Mouse (Mus musculus) lung, embryonic 15.5 days (tissue): Measurements from ENCODE around the gene Plxdc2. TPM values are rescaled to one million over a fixed set of nuclear protein-coding genes. Genes with fewer than 3 reads are reported as not detected.

ENCODE experiments used
- ATAC-seq: fragments of 200-750 bp; cut with Nextera tagmentation; 2 replicates; pipeline ENCODE4 v1.8.0; 2017; ENCODE audit warnings: moderate number of reproducible peaks, borderline replicate concordance; ENCODE audit not compliant: low FRiP score, low TSS enrichment; ENCODE audit errors: extremely low read depth
- H3K27ac ChIP-seq: fragments of 300-500 bp; sonication (generic); 2 replicates; pipeline ENCODE4 v1.5.1; 2015; ENCODE audit warnings: moderate library complexity, mild to moderate bottlenecking, inconsistent platforms
- H3K27me3 ChIP-seq: fragments of 300-500 bp; sonication (generic); 2 replicates; pipeline ENCODE4 v1.6.1; 2015; ENCODE audit warnings: inconsistent platforms
- H3K36me3 ChIP-seq: fragments of 300-500 bp; sonication (generic); 2 replicates; pipeline ENCODE4 v1.6.1; 2015; ENCODE audit warnings: inconsistent platforms
- H3K4me1 ChIP-seq: fragments of 300-500 bp; sonication (generic); 2 replicates; pipeline ENCODE4 v1.6.1; 2015; ENCODE audit warnings: inconsistent platforms
- H3K4me2 ChIP-seq: fragments of 300-500 bp; sonication (generic); 2 replicates; pipeline ENCODE4 v1.6.1; 2015; ENCODE audit warnings: inconsistent platforms, mild to moderate bottlenecking, moderate library complexity
- H3K4me3 ChIP-seq: fragments of 300-500 bp; sonication (generic); 2 replicates; pipeline ENCODE4 v1.5.1; 2015; ENCODE audit warnings: mild to moderate bottlenecking, inconsistent platforms
- H3K9ac ChIP-seq: fragments of 300-500 bp; sonication (generic); 2 replicates; pipeline ENCODE4 v1.6.1; 2015; ENCODE audit warnings: inconsistent platforms
- H3K9me3 ChIP-seq: fragments of 300-500 bp; sonication (generic); 2 replicates; pipeline ENCODE4 v1.6.1; 2016; ENCODE audit warnings: inconsistent platforms
- WGBS: fragments of 180-500 bp; shearing (Covaris S2); methylation state at CpG from one replicate; pipeline ENCODE4 v1.1.7; 2015; 5-methylcytosine and 5-hydroxymethylcytosine counted together
- polyA plus RNA-seq: library from polyadenylated mRNA; unstranded; fragments of >200 nt; fragmentation: Nextera tagmentation; extraction: Ambion mirVana; gene quantifications from 2 replicates; pipeline ENCODE4 v1.2.1, GENCODE M21; 2015

Gene Plxdc2
- polyA plus RNA-seq, 1 experiment from 2014 or later: 71.3 TPM

GRCm38 (mm10) chr2:16365830-16366401, 9.8 kb downstream of the Plxdc2 start:
- Histone ChIP-seq H3K27me3 (no peaks in the 10 kb centered on the region), H3K4me3 (no peak overlapping the region), H3K9me3 (no peaks in the 10 kb centered on the region), H3K9ac (no peak overlapping the region), H3K27ac (peak overlapping the region; percentile 45), H3K36me3 (no peaks in the 10 kb centered on the region), H3K4me1 (peaks cover 25% of the 10 kb centered on the region; the same call in 1 of the 2 replicates), H3K4me2 (no peak overlapping the region)
- WGBS: 31% methylated on average over 4 of the region's 4 CpGs
- ATAC-seq: peak; percentile 80; the same call in 1 of the 2 replicates

- no peak for ATAC-seq
- no peaks in the 10 kb centered on the region for H3K9me3 ChIP-seq
- WGBS: 88% methylated on average over 1 of the region's 1 CpGs
- no peak overlapping the region for H3K27ac ChIP-seq
- H3K4me1 ChIP-seq: peaks cover 10% of the 10 kb centered on the region; the same call in 1 of the 2 replicates
- no peak overlapping the region for H3K9ac ChIP-seq
- H3K36me3 ChIP-seq: no peaks in the 10 kb centered on the region
- H3K27me3 ChIP-seq: no peaks in the 10 kb centered on the region
- H3K4me3 ChIP-seq: no peak overlapping the region
- H3K4me2 ChIP-seq: no peak overlapping the region
These were observed 14.3 kb downstream of the Plxdc2 start for GRCm38 (mm10) chr2:16370419-16370818.

GRCm38 (mm10) chr2:16374288-16374687, 18.2 kb downstream of the Plxdc2 start:
- no peak overlapping the region for H3K9ac ChIP-seq
- H3K9me3 ChIP-seq: no peaks in the 10 kb centered on the region
- no peak overlapping the region for H3K4me3 ChIP-seq
- no peaks in the 10 kb centered on the region for H3K36me3 ChIP-seq
- H3K27me3 ChIP-seq: no peaks in the 10 kb centered on the region
- H3K27ac ChIP-seq: no peak overlapping the region
- no peak overlapping the region for H3K4me2 ChIP-seq
- no peak for ATAC-seq
- H3K4me1 ChIP-seq: no peaks in the 10 kb centered on the region

GRCm38 (mm10) chr2:16386206-16386605, 30.1 kb downstream of the Plxdc2 start:
- Histone ChIP-seq H3K27me3 (no peaks in the 10 kb centered on the region), H3K4me1 (no peaks in the 10 kb centered on the region), H3K4me2 (no peak overlapping the region), H3K9ac (no peak overlapping the region), H3K9me3 (no peaks in the 10 kb centered on the region), H3K27ac (no peak overlapping the region), H3K4me3 (no peak overlapping the region), H3K36me3 (no peaks in the 10 kb centered on the region)
- no peak for ATAC-seq
- 73% methylated on average over 1 of the region's 1 CpGs for WGBS

- no peaks in the 10 kb centered on the region for H3K27me3 ChIP-seq
- H3K4me3 ChIP-seq: no peak overlapping the region
- H3K4me2 ChIP-seq: no peak overlapping the region
- H3K36me3 ChIP-seq: no peaks in the 10 kb centered on the region
- ATAC-seq: no peak
- H3K4me1 ChIP-seq: no peaks in the 10 kb centered on the region
- H3K9me3 ChIP-seq: no peaks in the 10 kb centered on the region
- no peak overlapping the region for H3K9ac ChIP-seq
- no peak overlapping the region for H3K27ac ChIP-seq
These were observed 30.6 kb downstream of the Plxdc2 start for GRCm38 (mm10) chr2:16386692-16387091.

- Histone ChIP-seq H3K4me1 (no peaks in the 10 kb centered on the region), H3K27ac (no peak overlapping the region), H3K9me3 (no peaks in the 10 kb centered on the region), H3K9ac (no peak overlapping the region), H3K4me3 (no peak overlapping the region), H3K27me3 (no peaks in the 10 kb centered on the region), H3K4me2 (no peak overlapping the region), H3K36me3 (no peaks in the 10 kb centered on the region)
- ATAC-seq: no peak
These were observed 31.7 kb downstream of the Plxdc2 start for GRCm38 (mm10) chr2:16387787-16388186.

GRCm38 (mm10) chr2:16397501-16397900, 41.4 kb downstream of the Plxdc2 start:
- H3K9me3 ChIP-seq: no peaks in the 10 kb centered on the region
- no peak overlapping the region for H3K27ac ChIP-seq
- H3K9ac ChIP-seq: no peak overlapping the region
- ATAC-seq: no peak
- H3K4me1 ChIP-seq: no peaks in the 10 kb centered on the region
- H3K4me2 ChIP-seq: no peak overlapping the region
- H3K4me3 ChIP-seq: no peak overlapping the region
- no peaks in the 10 kb centered on the region for H3K36me3 ChIP-seq
- H3K27me3 ChIP-seq: no peaks in the 10 kb centered on the region
- 75% methylated on average over 3 of the region's 3 CpGs for WGBS

- no peaks in the 10 kb centered on the region for H3K36me3 ChIP-seq
- 93% methylated on average over 1 of the region's 1 CpGs for WGBS
These were observed 41.9 kb downstream of the Plxdc2 start for GRCm38 (mm10) chr2:16398006-16398405.

GRCm38 (mm10) chr2:16398896-16399295, 42.8 kb downstream of the Plxdc2 start:
- H3K27ac ChIP-seq: no peak overlapping the region
- no peaks in the 10 kb centered on the region for H3K36me3 ChIP-seq
- no peak for ATAC-seq
- no peak overlapping the region for H3K4me2 ChIP-seq
- H3K4me1 ChIP-seq: no peaks in the 10 kb centered on the region
- no peaks in the 10 kb centered on the region for H3K27me3 ChIP-seq
- H3K9me3 ChIP-seq: no peaks in the 10 kb centered on the region
- H3K4me3 ChIP-seq: no peak overlapping the region
- no peak overlapping the region for H3K9ac ChIP-seq
- 57% methylated on average over 10 of the region's 10 CpGs for WGBS

More at GRCm38 (mm10) chr2:16398006-16398405, 41.9 kb downstream of the Plxdc2 start:
- Histone ChIP-seq H3K4me3 (no peak overlapping the region), H3K27ac (no peak overlapping the region), H3K9ac (no peak overlapping the region), H3K4me1 (no peaks in the 10 kb centered on the region), H3K4me2 (no peak overlapping the region), H3K27me3 (no peaks in the 10 kb centered on the region), H3K9me3 (no peaks in the 10 kb centered on the region)
- ATAC-seq: no peak

GRCm38 (mm10) chr2:16406508-16406907, 50.4 kb downstream of the Plxdc2 start:
- Histone ChIP-seq H3K27me3 (no peaks in the 10 kb centered on the region), H3K36me3 (no peaks in the 10 kb centered on the region), H3K4me3 (no peak overlapping the region), H3K9me3 (no peaks in the 10 kb centered on the region), H3K9ac (no peak overlapping the region), H3K4me2 (no peak overlapping the region), H3K4me1 (0 out of 2 replicates have a peak, but pooled peaks cover 7% of the 10 kb centered on the region), H3K27ac (no peak overlapping the region)
- ATAC-seq: no peak
- 43% methylated on average over 2 of the region's 2 CpGs for WGBS

GRCm38 (mm10) chr2:16414340-16414976, 58.4 kb downstream of the Plxdc2 start:
- Histone ChIP-seq H3K4me3 (no peak overlapping the region), H3K9me3 (no peaks in the 10 kb centered on the region), H3K4me1 (no peaks in the 10 kb centered on the region), H3K27ac (no peak overlapping the region), H3K27me3 (no peaks in the 10 kb centered on the region), H3K9ac (no peak overlapping the region), H3K4me2 (no peak overlapping the region), H3K36me3 (no peaks in the 10 kb centered on the region)
- 14% methylated on average over 3 of the region's 3 CpGs for WGBS
- ATAC-seq: peak; percentile 31; the same call in 1 of the 2 replicates

- Histone ChIP-seq H3K27ac (no peak overlapping the region), H3K27me3 (no peaks in the 10 kb centered on the region), H3K36me3 (no peaks in the 10 kb centered on the region), H3K4me2 (no peak overlapping the region), H3K9me3 (no peaks in the 10 kb centered on the region), H3K4me3 (no peak overlapping the region), H3K4me1 (0 out of 2 replicates have a peak, but pooled peaks cover 3% of the 10 kb centered on the region), H3K9ac (no peak overlapping the region)
- 87% methylated on average over 5 of the region's 5 CpGs for WGBS
- no peak for ATAC-seq
These were observed 82.9 kb downstream of the Plxdc2 start for GRCm38 (mm10) chr2:16439030-16439429.
